Mouse (Mus musculus): Measurements from ENCODE around the gene Aph1c. TPM values are rescaled to one million over a fixed set of nuclear protein-coding genes. Genes with fewer than 3 reads are reported as not detected.
"Not testable (repeated sequence)": the region's sequence is repeated elsewhere in the genome, so short reads cannot be mapped to it uniquely, and the experiment has no call there.

The Aph1c gene
- polyA plus RNA-seq, 1 experiment: 1.6 TPM

- no peak for DNase-seq (ENCODE audit: low read depth)
Measured at GRCm38 (mm10) chr9:66832366-66832908, 2.1 kb downstream of the Aph1c start.

- no peak for DNase-seq (ENCODE audit: low read depth)
Measured at GRCm38 (mm10) chr9:66825990-66826389, 8.5 kb downstream of the Aph1c start.

GRCm38 (mm10) chr9:66822255-66822654 is 12.3 kb downstream of the Aph1c start:
- not testable (repeated sequence) for DNase-seq (ENCODE audit: low read depth)

GRCm38 (mm10) chr9:66820996-66821395 is 13.5 kb downstream of the Aph1c start:
- DNase-seq (ENCODE audit: low read depth): no peak

- DNase-seq (ENCODE audit: low read depth): no peak
Measured at GRCm38 (mm10) chr9:66813392-66813791, 21.1 kb downstream of the Aph1c start.

GRCm38 (mm10) chr9:66805951-66806350 is 28.6 kb downstream of the Aph1c start:
- DNase-seq (ENCODE audit: low read depth): not testable (repeated sequence)

GRCm38 (mm10) chr9:66801947-66802346 is 32.6 kb downstream of the Aph1c start:
- no peak for DNase-seq (ENCODE audit: low read depth)

- DNase-seq (ENCODE audit: low read depth): no peak
Measured at GRCm38 (mm10) chr9:66796739-66797138, 37.8 kb downstream of the Aph1c start, which contains the start of gene Gm10647. Gene Gm10647, plus strand, starts transcription at chr9:66797039.

GRCm38 (mm10) chr9:66795464-66796324 is 38.8 kb downstream of the Aph1c start, which contains the start of gene Aph1b:
Gene Aph1b, minus strand, starts transcription at chr9:66795490.
- DNase-seq (ENCODE audit: low read depth): peak; percentile 90

GRCm38 (mm10) chr9:66794629-66795463 is 39.7 kb downstream of the Aph1c start:
- DNase-seq (ENCODE audit: low read depth): no peak

GRCm38 (mm10) chr9:66787821-66788220 is 46.7 kb downstream of the Aph1c start:
- DNase-seq (ENCODE audit: low read depth): no peak

GRCm38 (mm10) chr9:66784552-66784951 is 50.0 kb downstream of the Aph1c start:
- not testable (repeated sequence) for DNase-seq (ENCODE audit: low read depth)

- DNase-seq (ENCODE audit: low read depth): no peak
Measured at GRCm38 (mm10) chr9:66770701-66771100, 63.8 kb downstream of the Aph1c start.

- DNase-seq (ENCODE audit: low read depth): no peak
Measured at GRCm38 (mm10) chr9:66769275-66769674, 65.3 kb downstream of the Aph1c start.

GRCm38 (mm10) chr9:66768721-66769120 is 65.8 kb downstream of the Aph1c start:
- no peak for DNase-seq (ENCODE audit: low read depth)

Other genes with a start within 250 kb of the Aph1c start
- 15.2 and 16.1 TPM in 2 replicates for gene Usp3, start 241.6 kb downstream of the Aph1c start, polyA plus RNA-seq (2012; rRNA removed)
- gene Car12, start 121.0 kb downstream of the Aph1c start, polyA plus RNA-seq (2012; rRNA removed): 20.6 and 31.6 TPM in 2 replicates
- 5.1 and 5.9 TPM in 2 replicates for gene Aph1b, start 39.2 kb downstream of the Aph1c start, polyA plus RNA-seq (2012; rRNA removed)
- 0.10 and 0.28 TPM in 2 replicates for gene Gm10647, start 37.7 kb downstream of the Aph1c start, polyA plus RNA-seq (2012; rRNA removed)
- gene Rab8b, start 85.0 kb upstream of the Aph1c start, polyA plus RNA-seq (2012; rRNA removed): 9.7 and 10.6 TPM in 2 replicates
- gene Rps27l, start 111.4 kb upstream of the Aph1c start, polyA plus RNA-seq (2012; rRNA removed): 59.1 and 75.4 TPM in 2 replicates
- gene Lactb, start 140.8 kb upstream of the Aph1c start, polyA plus RNA-seq (2012; rRNA removed): 10.1 and 12.0 TPM in 2 replicates
- 191 and 231 TPM in 2 replicates for gene Tpm1, start 214.7 kb upstream of the Aph1c start, polyA plus RNA-seq (2012; rRNA removed)

Data from gonadal fat pad, adult 2 months (tissue).